Mouse (Mus musculus): ENCODE data around the gene Ctso. TPM values are rescaled to one million over a fixed set of nuclear protein-coding genes. Genes with fewer than 3 reads are reported as not detected.

Ctso gene
- 8.7 and 8.9 TPM in 2 replicates for polyA plus RNA-seq (2012; rRNA removed)

GRCm38 (mm10) chr3:81932141-81933101 lies at the start of gene Ctso:
Gene Ctso (plus strand): TSS chr3:81932601.
- peak; percentile 65 to 89 for DNase-seq (ENCODE audit: low read depth in 1 of 2, low spot score in 2 of 2)
- H3K36me3 ChIP-seq (ENCODE audit: control insufficient read depth, insufficient read depth, low read length) = no peaks in the 10 kb centered on the region
- H3K27ac ChIP-seq (ENCODE audit: insufficient read depth, low read length) = peak within 1 kb of the TSS; percentile 100
- no peaks in the 10 kb centered on the region for H3K27me3 ChIP-seq (ENCODE audit: control insufficient read depth, insufficient read depth, low read length)
- TF ChIP-seq CTCF (IDR thresholded peaks at IDR 0.05; ENCODE audit: extremely low read depth, insufficient read depth, insufficient read length, insufficient replicate concordance) (peak; percentile 63; the same call in 1 of the 2 replicates), POLR2A (IDR thresholded peaks at IDR 0.05; ENCODE audit: low read depth, low read length) (peak; percentile 67; the same call in 1 of the 2 replicates)
- H3K4me1 ChIP-seq (ENCODE audit: control insufficient read depth, insufficient read depth, insufficient read length) = peaks cover 13% of the 10 kb centered on the region
- H3K4me3 ChIP-seq (ENCODE audit: extremely low read depth, insufficient read depth, insufficient read length) = peak within 1 kb of the TSS; percentile 97
- 8% methylated on average over 27 of the region's 27 CpGs for WGBS

GRCm38 (mm10) chr3:81883916-81884315 lies 48.5 kb upstream of the Ctso start:
- no peaks in the 10 kb centered on the region for H3K4me1 ChIP-seq (ENCODE audit: control insufficient read depth, insufficient read depth, insufficient read length)
- DNase-seq (ENCODE audit: low read depth in 1 of 2, low spot score in 2 of 2) = no peak
- H3K27me3 ChIP-seq (ENCODE audit: control insufficient read depth, insufficient read depth, low read length) = no peaks in the 10 kb centered on the region
- no peak overlapping the region for H3K4me3 ChIP-seq (ENCODE audit: extremely low read depth, insufficient read depth, insufficient read length)
- no peaks in the 10 kb centered on the region for H3K36me3 ChIP-seq (ENCODE audit: control insufficient read depth, insufficient read depth, low read length)
- no peak overlapping the region for H3K27ac ChIP-seq (ENCODE audit: insufficient read depth, low read length)
- TF ChIP-seq POLR2A (IDR thresholded peaks at IDR 0.05; ENCODE audit: low read depth, low read length) (no peak), CTCF (IDR thresholded peaks at IDR 0.05; ENCODE audit: extremely low read depth, insufficient read depth, insufficient read length, insufficient replicate concordance) (no peak)

- no peaks in the 10 kb centered on the region for H3K4me1 ChIP-seq (ENCODE audit: control insufficient read depth, insufficient read depth, insufficient read length)
- 95% methylated on average over 2 of the region's 2 CpGs for WGBS
- DNase-seq (ENCODE audit: low read depth in 1 of 2, low spot score in 2 of 2) = no peak
- H3K4me3 ChIP-seq (ENCODE audit: extremely low read depth, insufficient read depth, insufficient read length) = no peak overlapping the region
- no peak overlapping the region for H3K27ac ChIP-seq (ENCODE audit: insufficient read depth, low read length)
- H3K36me3 ChIP-seq (ENCODE audit: control insufficient read depth, insufficient read depth, low read length) = no peaks in the 10 kb centered on the region
- TF ChIP-seq POLR2A (IDR thresholded peaks at IDR 0.05; ENCODE audit: low read depth, low read length) (no peak), CTCF (IDR thresholded peaks at IDR 0.05; ENCODE audit: extremely low read depth, insufficient read depth, insufficient read length, insufficient replicate concordance) (no peak)
- H3K27me3 ChIP-seq (ENCODE audit: control insufficient read depth, insufficient read depth, low read length) = no peaks in the 10 kb centered on the region
Observed at GRCm38 (mm10) chr3:81885566-81885965, 46.8 kb upstream of the Ctso start.

- H3K4me1 ChIP-seq (ENCODE audit: control insufficient read depth, insufficient read depth, insufficient read length) = no peaks in the 10 kb centered on the region
- H3K27me3 ChIP-seq (ENCODE audit: control insufficient read depth, insufficient read depth, low read length) = no peaks in the 10 kb centered on the region
- 79% methylated on average over 6 of the region's 6 CpGs for whole genome bisulfite sequencing
- no peak overlapping the region for H3K4me3 ChIP-seq (ENCODE audit: extremely low read depth, insufficient read depth, insufficient read length)
- DNase-seq (ENCODE audit: low read depth in 1 of 2, low spot score in 2 of 2) = no peak
- TF ChIP-seq POLR2A (IDR thresholded peaks at IDR 0.05; ENCODE audit: low read depth, low read length) (no peak), CTCF (IDR thresholded peaks at IDR 0.05; ENCODE audit: extremely low read depth, insufficient read depth, insufficient read length, insufficient replicate concordance) (no peak)
- no peaks in the 10 kb centered on the region for H3K36me3 ChIP-seq (ENCODE audit: control insufficient read depth, insufficient read depth, low read length)
- H3K27ac ChIP-seq (ENCODE audit: insufficient read depth, low read length) = no peak overlapping the region
Observed at GRCm38 (mm10) chr3:81889137-81889536, 43.3 kb upstream of the Ctso start.

GRCm38 (mm10) chr3:81910286-81911036 lies 21.9 kb upstream of the Ctso start:
- no peak for TF ChIP-seq CTCF (IDR thresholded peaks at IDR 0.05; ENCODE audit: extremely low read depth, insufficient read depth, insufficient read length, insufficient replicate concordance)
- TF ChIP-seq POLR2A (IDR thresholded peaks at IDR 0.05; ENCODE audit: low read depth, low read length) = no peak
- no peak for DNase-seq (ENCODE audit: low read depth in 1 of 2, low spot score in 2 of 2)
- Histone ChIP-seq H3K36me3 (ENCODE audit: control insufficient read depth, insufficient read depth, low read length) (no peaks in the 10 kb centered on the region), H3K4me3 (ENCODE audit: extremely low read depth, insufficient read depth, insufficient read length) (no peak overlapping the region), H3K4me1 (ENCODE audit: control insufficient read depth, insufficient read depth, insufficient read length) (no peaks in the 10 kb centered on the region), H3K27me3 (ENCODE audit: control insufficient read depth, insufficient read depth, low read length) (no peaks in the 10 kb centered on the region), H3K27ac (ENCODE audit: insufficient read depth, low read length) (no peak overlapping the region)
- 91% methylated on average over 6 of the region's 6 CpGs for WGBS

GRCm38 (mm10) chr3:81916030-81916686 lies 16.2 kb upstream of the Ctso start:
- DNase-seq (ENCODE audit: low read depth in 1 of 2, low spot score in 2 of 2) = no peak
- H3K27me3 ChIP-seq (ENCODE audit: control insufficient read depth, insufficient read depth, low read length) = no peaks in the 10 kb centered on the region
- WGBS = 80% methylated on average over 5 of the region's 5 CpGs
- H3K4me3 ChIP-seq (ENCODE audit: extremely low read depth, insufficient read depth, insufficient read length) = no peak overlapping the region
- no peak for TF ChIP-seq CTCF (IDR thresholded peaks at IDR 0.05; ENCODE audit: extremely low read depth, insufficient read depth, insufficient read length, insufficient replicate concordance)
- no peak for TF ChIP-seq POLR2A (IDR thresholded peaks at IDR 0.05; ENCODE audit: low read depth, low read length)
- no peaks in the 10 kb centered on the region for H3K4me1 ChIP-seq (ENCODE audit: control insufficient read depth, insufficient read depth, insufficient read length)
- H3K36me3 ChIP-seq (ENCODE audit: control insufficient read depth, insufficient read depth, low read length) = no peaks in the 10 kb centered on the region
- H3K27ac ChIP-seq (ENCODE audit: insufficient read depth, low read length) = no peak overlapping the region

Data from spleen, adult 2 months (tissue).